Mouse (Mus musculus) erythroblast, embryonic 14.5 days (primary cell): ENCODE measurements at regions not wholly inside any gene's neighbourhood (a gene's known extent, or its start where the extent isn't known, plus 50 kb on each side); places are given as distances from the start of the nearest gene placed in this dataset.

ENCODE experiments used
- H3K27me3 ChIP-seq: 2 replicates; pipeline ENCODE4 v1.6.1; 2012; ENCODE audit warnings: inconsistent platforms; ENCODE audit not compliant: control insufficient read depth
- H3K36me3 ChIP-seq: 2 replicates; pipeline ENCODE4 v1.6.1; 2012; ENCODE audit warnings: mild to moderate bottlenecking, inconsistent platforms; ENCODE audit not compliant: control insufficient read depth
- H3K4me1 ChIP-seq: 2 replicates; pipeline ENCODE4 v1.6.1; 2012; ENCODE audit warnings: inconsistent platforms; ENCODE audit not compliant: control insufficient read depth
- H3K4me3 ChIP-seq: replicated peaks from 2 replicates; pipeline ENCODE3; 2012; ENCODE audit warnings: moderate library complexity, mild to moderate bottlenecking, inconsistent platforms
- H3K9me3 ChIP-seq: 2 replicates; pipeline ENCODE4 v1.6.1; 2012; ENCODE audit warnings: low read length, inconsistent platforms, mixed read lengths; ENCODE audit not compliant: control insufficient read depth
- GATA1 ChIP-seq: IDR thresholded peaks from 2 replicates; pipeline ENCODE4 v1.6.1; 2012; ENCODE audit warnings: low read length, inconsistent platforms, mixed read lengths
- TAL1 ChIP-seq: IDR thresholded peaks from 3 replicates; pipeline ENCODE4 v1.6.1; 2012; ENCODE audit warnings: low read length, inconsistent platforms, mixed read lengths

GRCm38 (mm10) chr10:66552919-66553318, 543.0 kb upstream of the Jmjd1c start:
- no peaks in the 10 kb centered on the region for H3K4me1 ChIP-seq
- TF ChIP-seq GATA1, result no peak
- no peak for TF ChIP-seq TAL1
- H3K9me3 ChIP-seq, result peaks cover 9% of the 10 kb centered on the region
- no peaks in the 10 kb centered on the region for H3K36me3 ChIP-seq
- no peak overlapping the region for H3K4me3 ChIP-seq
- no peaks in the 10 kb centered on the region for H3K27me3 ChIP-seq

DNA sequence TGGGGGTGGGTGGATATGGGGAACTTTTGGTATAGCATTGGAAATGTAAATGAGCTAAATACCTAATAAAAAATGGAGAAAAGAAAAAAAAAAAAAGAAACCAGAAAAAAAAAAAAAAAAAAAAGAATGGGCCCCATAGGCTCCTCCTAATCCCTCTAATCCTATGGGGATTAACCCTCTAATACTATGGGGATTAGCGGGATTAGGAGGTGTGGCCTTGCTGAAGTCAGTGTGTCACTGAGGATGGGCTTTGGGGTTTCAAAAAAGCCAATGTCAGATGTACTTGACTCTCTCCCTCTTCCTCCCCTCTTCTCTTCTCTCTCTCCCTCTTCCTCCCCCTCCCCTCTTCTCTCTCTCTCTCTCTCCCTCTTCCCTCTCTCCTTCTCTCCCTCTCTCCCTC, 541.7 kb upstream of the Jmjd1c start:
- Histone ChIP-seq H3K4me1 (no peaks in the 10 kb centered on the region), H3K36me3 (no peaks in the 10 kb centered on the region), H3K9me3 (peaks cover 11% of the 10 kb centered on the region), H3K27me3 (no peaks in the 10 kb centered on the region), H3K4me3 (no peak overlapping the region)
- TF ChIP-seq GATA1 (no peak), TAL1 (no peak)

DNA sequence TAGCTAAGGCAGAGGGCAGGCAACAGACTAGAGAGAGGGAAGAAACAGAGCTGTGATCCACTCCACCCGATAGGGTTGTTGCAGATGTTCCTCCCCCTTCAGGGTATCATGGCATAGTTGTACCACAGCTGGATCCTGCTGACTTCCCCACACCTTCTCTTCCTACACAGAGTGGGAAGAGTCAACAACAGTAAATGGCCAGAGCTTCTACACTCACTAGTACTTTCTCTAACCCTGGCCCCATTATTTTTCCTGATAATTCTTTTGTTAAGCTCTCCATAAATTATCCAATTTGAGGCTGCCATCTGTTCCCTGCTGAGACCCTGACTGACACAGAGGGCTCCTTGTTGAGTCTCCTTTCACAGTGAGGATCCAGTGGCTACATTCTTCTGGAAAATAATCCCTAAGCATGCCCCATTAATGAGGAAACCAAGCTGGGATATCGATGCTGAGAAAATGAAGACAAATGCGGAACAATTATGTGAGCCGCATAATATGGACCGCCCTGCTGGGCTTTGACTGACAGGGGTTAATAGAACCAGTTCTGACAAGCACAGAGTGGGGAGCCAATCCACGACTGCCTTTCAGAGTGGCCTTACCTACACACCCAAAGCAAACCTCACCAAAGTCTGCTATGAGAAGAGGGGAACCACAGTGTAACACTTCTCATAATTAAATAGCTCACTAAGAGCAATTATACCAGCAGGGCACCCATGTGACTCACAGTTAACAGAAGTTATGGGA, 537.7 kb upstream of the Jmjd1c start:
- peaks cover 6% of the 10 kb centered on the region for H3K9me3 ChIP-seq
- H3K27me3 ChIP-seq, result no peaks in the 10 kb centered on the region
- H3K4me3 ChIP-seq, result no peak overlapping the region
- TF ChIP-seq TAL1 (no peak), GATA1 (no peak)
- H3K36me3 ChIP-seq, result no peaks in the 10 kb centered on the region
- H3K4me1 ChIP-seq, result no peaks in the 10 kb centered on the region

- no peaks in the 10 kb centered on the region for H3K36me3 ChIP-seq
- TF ChIP-seq TAL1 (no peak), GATA1 (no peak)
- H3K4me1 ChIP-seq, result no peaks in the 10 kb centered on the region
- peaks cover 23% of the 10 kb centered on the region for H3K9me3 ChIP-seq
- H3K4me3 ChIP-seq, result no peak overlapping the region
- no peaks in the 10 kb centered on the region for H3K27me3 ChIP-seq
These were observed 530.6 kb upstream of the Jmjd1c start for GRCm38 (mm10) chr10:66565374-66565773.

DNA sequence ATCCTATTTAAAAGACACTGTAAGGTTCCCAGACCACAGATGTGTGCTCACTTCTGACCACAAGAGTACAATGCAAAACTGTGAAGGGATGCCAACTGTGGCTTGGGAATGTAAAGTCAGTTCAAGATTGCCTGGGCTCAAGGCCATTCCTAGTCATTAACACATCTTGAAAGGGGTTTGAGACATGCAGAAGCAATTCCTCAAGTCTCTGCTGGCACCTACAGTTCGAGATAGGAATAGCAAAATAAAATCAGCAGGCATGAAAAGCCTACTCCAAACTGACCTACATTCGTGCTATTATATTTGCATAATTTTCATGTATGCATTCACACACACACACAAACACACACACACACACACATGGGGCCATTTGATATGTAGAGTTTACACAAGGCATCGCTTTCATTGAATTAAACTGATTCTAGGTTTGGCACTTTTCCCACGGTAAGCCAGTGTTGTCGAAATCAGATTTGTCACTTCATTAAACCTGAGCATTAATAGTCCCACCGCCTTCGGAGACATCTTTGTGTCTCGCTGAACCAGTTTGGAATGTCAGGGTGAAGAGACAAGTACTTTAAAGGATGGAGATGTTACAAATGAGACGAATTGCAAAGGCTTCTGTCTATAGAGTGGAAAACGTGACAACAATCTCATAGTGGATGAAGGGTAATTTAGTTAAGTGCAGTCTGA, 520.9 kb upstream of the Jmjd1c start:
- no peaks in the 10 kb centered on the region for H3K27me3 ChIP-seq
- TF ChIP-seq TAL1 (no peak), GATA1 (no peak)
- no peaks in the 10 kb centered on the region for H3K36me3 ChIP-seq
- no peaks in the 10 kb centered on the region for H3K4me1 ChIP-seq
- H3K4me3 ChIP-seq, result no peak overlapping the region
- peaks cover 20% of the 10 kb centered on the region for H3K9me3 ChIP-seq

- Histone ChIP-seq H3K4me1 (no peaks in the 10 kb centered on the region), H3K36me3 (no peaks in the 10 kb centered on the region), H3K27me3 (no peaks in the 10 kb centered on the region), H3K4me3 (no peak overlapping the region), H3K9me3 (peaks cover 30% of the 10 kb centered on the region)
- TF ChIP-seq TAL1 (no peak), GATA1 (no peak)
These were observed 502.9 kb upstream of the Jmjd1c start for GRCm38 (mm10) chr10:66593001-66593400.

- Histone ChIP-seq H3K4me1 (no peaks in the 10 kb centered on the region), H3K36me3 (no peaks in the 10 kb centered on the region), H3K9me3 (peaks cover 30% of the 10 kb centered on the region), H3K27me3 (no peaks in the 10 kb centered on the region), H3K4me3 (no peak overlapping the region)
- TF ChIP-seq GATA1 (no peak), TAL1 (no peak)
These were observed 502.4 kb upstream of the Jmjd1c start for GRCm38 (mm10) chr10:66593506-66593905.

GRCm38 (mm10) chr10:66597952-66598351, 498.0 kb upstream of the Jmjd1c start:
- H3K4me3 ChIP-seq, result no peak overlapping the region
- no peaks in the 10 kb centered on the region for H3K4me1 ChIP-seq
- H3K9me3 ChIP-seq, result peaks cover 11% of the 10 kb centered on the region; the same call in 1 of the 2 replicates
- H3K27me3 ChIP-seq, result no peaks in the 10 kb centered on the region
- H3K36me3 ChIP-seq, result no peaks in the 10 kb centered on the region
- TF ChIP-seq GATA1 (no peak), TAL1 (no peak)

GRCm38 (mm10) chr10:66607141-66607540, 488.8 kb upstream of the Jmjd1c start:
- no peaks in the 10 kb centered on the region for H3K27me3 ChIP-seq
- no peaks in the 10 kb centered on the region for H3K36me3 ChIP-seq
- no peak for TF ChIP-seq TAL1
- no peak for TF ChIP-seq GATA1
- H3K4me3 ChIP-seq, result no peak overlapping the region
- no peaks in the 10 kb centered on the region for H3K4me1 ChIP-seq
- H3K9me3 ChIP-seq, result peaks cover 19% of the 10 kb centered on the region

GRCm38 (mm10) chr10:66616280-66616679, 479.6 kb upstream of the Jmjd1c start:
- no peak for TF ChIP-seq TAL1
- no peak for TF ChIP-seq GATA1
- Histone ChIP-seq H3K4me3 (no peak overlapping the region), H3K36me3 (no peaks in the 10 kb centered on the region), H3K27me3 (no peaks in the 10 kb centered on the region), H3K4me1 (no peaks in the 10 kb centered on the region), H3K9me3 (peaks cover 15% of the 10 kb centered on the region)
